Mouse (Mus musculus) spleen, adult 2 months (tissue): ENCODE results near the gene Cd2.

Experiments used
- CTCF ChIP-seq: fragments of 200-500 bp; IDR thresholded peaks from 2 replicates; pipeline ENCODE4 v1.5.1; 2011; ENCODE audit warnings: mild to moderate bottlenecking, inconsistent platforms; ENCODE audit not compliant: insufficient read depth, insufficient read length, insufficient replicate concordance; ENCODE audit errors: extremely low read depth
- POLR2A ChIP-seq: fragments of 200-500 bp; IDR thresholded peaks from 2 replicates; pipeline ENCODE4 v1.6.1; 2011; ENCODE audit warnings: low read depth, low read length, inconsistent platforms

DNA sequence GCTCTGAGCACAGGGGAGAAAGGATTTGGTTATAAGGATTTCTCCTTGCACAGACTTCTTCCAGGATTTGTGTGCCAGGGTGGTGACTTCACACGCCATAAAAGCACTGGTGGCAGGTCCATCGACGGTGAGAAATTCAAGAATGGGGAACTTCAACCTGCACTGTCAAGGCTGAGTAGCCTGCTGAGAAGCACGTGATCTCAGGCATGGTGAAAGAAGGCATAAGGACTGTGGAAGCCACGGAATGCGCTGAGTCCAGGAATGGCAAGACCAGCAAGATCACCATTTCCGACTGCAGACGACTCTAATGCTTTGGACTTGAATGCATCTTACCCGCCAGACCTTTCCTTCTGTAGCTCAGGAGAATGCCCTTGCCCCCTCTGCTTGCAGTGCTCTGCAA, 23.2 kb upstream of the Cd2 start:
- TF ChIP-seq CTCF = no peak
- no peak for TF ChIP-seq POLR2A
